Comparison of ENCODE assay signal across 10 mouse cellular contexts in the genomic region with DNA sequence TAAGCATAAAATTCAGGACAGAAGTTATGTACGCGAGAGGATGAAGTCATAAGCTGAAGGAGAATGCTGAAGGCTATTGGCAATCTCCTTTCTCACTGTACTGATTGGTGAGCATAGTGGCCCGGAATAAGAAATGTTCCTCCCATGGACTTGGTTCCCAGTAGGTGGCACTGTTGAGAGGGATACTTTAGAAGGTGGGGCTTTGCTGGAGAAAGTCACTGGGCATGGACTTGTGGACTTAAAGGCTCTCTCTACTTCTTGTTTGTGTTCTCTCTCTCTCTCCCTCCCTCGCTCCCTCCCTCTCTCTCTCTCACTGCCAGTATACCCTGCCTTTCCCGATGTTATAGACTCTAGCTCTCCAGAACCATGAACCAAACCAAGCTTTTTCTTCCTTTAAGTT. TPM values are rescaled to one million over a fixed set of nuclear protein-coding genes. Genes with fewer than 3 reads are reported as not detected.
DNase-seq lines count a peak whose midpoint lies in the region; ATAC-seq and TF ChIP-seq lines count a peak whose summit lies in the region.
"Had no signal": no experiment of that assay in that cellular context is flagged by ENCODE, and none has a peak within 500 bp of the region (broad histone marks: within the 10 kb centered on the region; RNA-seq: fewer than 3 reads in every experiment).

No protein-coding gene starts in this region.

- 40% methylated on average over 5 of the region's 5 CpGs for whole genome bisulfite sequencing in forebrain, postnatal 0 days
- 39% methylated on average over 5 of the region's 5 CpGs for WGBS in forebrain, embryonic 12.5 days
- 34% methylated on average over 5 of the region's 5 CpGs for WGBS in neural tube, embryonic 15.5 days

- no peaks in the 10 kb centered on the region for H3K9me3 ChIP-seq in forebrain, postnatal 0 days (ENCODE audit: low read length)
- H3K9me3 ChIP-seq in forebrain, embryonic 12.5 days, result no peaks in the 10 kb centered on the region
- no peaks in the 10 kb centered on the region for H3K9me3 ChIP-seq in neural tube, embryonic 15.5 days (replicated peaks)

- DNase-seq in forebrain, postnatal 0 days, result peak; percentile 59
- DNase-seq in testis, postnatal 10 days (ENCODE audit: low spot score), result peak; percentile 55
- DNase-seq in testis, postnatal 14 days (ENCODE audit: low spot score), result no peak
- peak; percentile 14 for DNase-seq in c-Kit-positive CD71-positive TER-119-negative erythroid progenitor cells, embryonic 14.5 days (ENCODE audit: low read depth)
- DNase-seq in kidney, adult 9 months, result peak; percentile 60
- DNase-seq in retina, adult 2 months (ENCODE audit: low read depth, low spot score), result peak; percentile 62

- H3K9ac ChIP-seq in forebrain, postnatal 0 days, result no peak overlapping the region
- no peak overlapping the region for H3K9ac ChIP-seq in forebrain, embryonic 12.5 days
- H3K9ac ChIP-seq in neural tube, embryonic 15.5 days (replicated peaks), result no peak overlapping the region

- peak; percentile 71 for TF ChIP-seq CTCF in forebrain, postnatal 0 days (IDR thresholded peaks at IDR 0.05; ENCODE audit: low read depth)

- no peaks in the 10 kb centered on the region for H3K36me3 ChIP-seq in forebrain, postnatal 0 days (ENCODE audit: insufficient read depth)
- no peaks in the 10 kb centered on the region for H3K36me3 ChIP-seq in forebrain, embryonic 12.5 days (replicated peaks)
- no peaks in the 10 kb centered on the region for H3K36me3 ChIP-seq in neural tube, embryonic 15.5 days

- no peak overlapping the region for H3K4me3 ChIP-seq in forebrain, postnatal 0 days (ENCODE audit: low read depth, low read length)
- no peak overlapping the region for H3K4me3 ChIP-seq in forebrain, embryonic 12.5 days (replicated peaks)
- H3K4me3 ChIP-seq in neural tube, embryonic 15.5 days (replicated peaks), result no peak overlapping the region

- H3K27me3 ChIP-seq in forebrain, postnatal 0 days (ENCODE audit: insufficient read depth, low read length), result no peaks in the 10 kb centered on the region
- peaks cover 5% of the 10 kb centered on the region; the same call in 1 of the 2 replicates for H3K27me3 ChIP-seq in forebrain, embryonic 12.5 days
- no peaks in the 10 kb centered on the region for H3K27me3 ChIP-seq in neural tube, embryonic 15.5 days (replicated peaks)

- H3K27ac ChIP-seq in forebrain, postnatal 0 days (ENCODE audit: low read depth, low read length), result no peak overlapping the region
- H3K27ac ChIP-seq in forebrain, embryonic 12.5 days, result no peak overlapping the region
- no peak overlapping the region for H3K27ac ChIP-seq in neural tube, embryonic 15.5 days (replicated peaks)

- H3K4me1 ChIP-seq in forebrain, postnatal 0 days (ENCODE audit: insufficient read depth), result peaks cover 7% of the 10 kb centered on the region
- peaks cover 19% of the 10 kb centered on the region for H3K4me1 ChIP-seq in forebrain, embryonic 12.5 days
- H3K4me1 ChIP-seq in neural tube, embryonic 15.5 days, result peaks cover 20% of the 10 kb centered on the region

- no peak overlapping the region for H3K4me2 ChIP-seq in forebrain, postnatal 0 days (ENCODE audit: low read depth)
- H3K4me2 ChIP-seq in forebrain, embryonic 12.5 days, result no peak overlapping the region
- H3K4me2 ChIP-seq in neural tube, embryonic 15.5 days, result no peak overlapping the region

- peak; percentile 36; the same call in 1 of the 2 replicates for ATAC-seq in forebrain, postnatal 0 days
- ATAC-seq in forebrain, embryonic 12.5 days (ENCODE audit: low FRiP score), result no peak
- no peak for ATAC-seq in neural tube, embryonic 15.5 days (ENCODE audit: low FRiP score)

RNA-seq across cellular contexts. Expression of gene Aipl1, which starts 45.8 kb away (rescaled TPM):
- 0.19 and 0.31 TPM in 2 replicates for total RNA-seq in forebrain, postnatal 0 days (2014; rRNA removed)
- 0.23 and 0.33 TPM in 2 replicates for polyA plus RNA-seq in forebrain, postnatal 0 days (2015; fragmentation: Nextera tagmentation; extraction: Ambion mirVana)
- 0.37 and 0.50 TPM in 2 replicates for polyA plus RNA-seq in forebrain, embryonic 12.5 days (2016; fragmentation: Nextera tagmentation; extraction: Ambion mirVana)
- polyA plus RNA-seq in neural tube, embryonic 15.5 days (2015; fragmentation: Nextera tagmentation; extraction: Ambion mirVana), result 0.36 and 0.41 TPM in 2 replicates
- total RNA-seq: layer of hippocampus, postnatal 10 days; neutrophil, adult 5-6 weeks had no signal

RNA-seq across cellular contexts. Expression of gene Pimreg, which starts 50.3 kb away (rescaled TPM):
- 13.2 and 14.9 TPM in 2 replicates for total RNA-seq in forebrain, postnatal 0 days (2014; rRNA removed)
- 20.6 and 22.0 TPM in 2 replicates for polyA plus RNA-seq in forebrain, postnatal 0 days (2015; fragmentation: Nextera tagmentation; extraction: Ambion mirVana)
- 187 and 191 TPM in 2 replicates for polyA plus RNA-seq in forebrain, embryonic 12.5 days (2016; fragmentation: Nextera tagmentation; extraction: Ambion mirVana)
- polyA plus RNA-seq in neural tube, embryonic 15.5 days (2015; fragmentation: Nextera tagmentation; extraction: Ambion mirVana), result 19.1 and 33.3 TPM in 2 replicates
- total RNA-seq: neutrophil, adult 5-6 weeks had no signal
